Mouse (Mus musculus) brain, adult 10 weeks (tissue): ENCODE results near the gene Adprhl2. TPM values are rescaled to one million over a fixed set of nuclear protein-coding genes. Genes with fewer than 3 reads are reported as not detected.

ENCODE experiments used
- polyA plus RNA-seq: library from polyadenylated mRNA; stranded (reverse); fragments of 350-450 nt; fragmentation: Illumina TruSeq; extraction: RNeasy Lipid Tissue Mini Kit (QIAGEN cat#74804); gene quantifications from one replicate; pipeline ENCODE4 v1.2.3, GENCODE M21; 2015; ENCODE audit warnings: low read depth, low replicate concordance

Gene Adprhl2
- polyA plus RNA-seq: 29.6 TPM

GRCm38 (mm10) chr4:126321111-126321853 lies at the start of gene Adprhl2:
Adprhl2 (minus strand) TSS chr4:126321703.

GRCm38 (mm10) chr4:126325281-126325861 lies 3.9 kb upstream of the Adprhl2 start, which contains the start of gene Tekt2:
Tekt2 (minus strand) TSS chr4:126325688.

GRCm38 (mm10) chr4:126286492-126286891 lies 35.0 kb downstream of the Adprhl2 start, which contains the start of gene Col8a2:
Col8a2 (plus strand) TSS chr4:126286793.

Other genes starting within 250 kb of the Adprhl2 start
- 19.2 TPM for gene Lsm10, start 225.1 kb downstream of the Adprhl2 start, polyA plus RNA-seq
- gene Stk40, start 217.7 kb downstream of the Adprhl2 start, polyA plus RNA-seq: 23.9 TPM
- gene Eva1b, start 174.0 kb downstream of the Adprhl2 start, polyA plus RNA-seq: 3.1 TPM
- gene Sh3d21, start 158.2 kb downstream of the Adprhl2 start, polyA plus RNA-seq: 0.88 TPM
- gene Thrap3, start 118.9 kb downstream of the Adprhl2 start, polyA plus RNA-seq: 82.6 TPM
- 148 TPM for gene Map7d1, start 65.4 kb downstream of the Adprhl2 start, polyA plus RNA-seq
- 121 TPM for gene Trappc3, start 59.4 kb downstream of the Adprhl2 start, polyA plus RNA-seq
- 3.2 TPM for gene Col8a2, start 34.9 kb downstream of the Adprhl2 start, polyA plus RNA-seq
- 3.8 TPM for gene Tekt2, start 4.0 kb upstream of the Adprhl2 start, polyA plus RNA-seq
- 12.3 TPM for gene Ago3, start 107.9 kb upstream of the Adprhl2 start, polyA plus RNA-seq
- gene Ago1, start 146.9 kb upstream of the Adprhl2 start, polyA plus RNA-seq: 30.6 TPM
- gene Ago4, start 211.8 kb upstream of the Adprhl2 start, polyA plus RNA-seq: 5.9 TPM
- 2.7 TPM for gene Clspn, start 235.2 kb upstream of the Adprhl2 start, polyA plus RNA-seq